Mouse (Mus musculus): Measurements from ENCODE around the gene Ppm1h.

Ppm1h gene

DNA sequence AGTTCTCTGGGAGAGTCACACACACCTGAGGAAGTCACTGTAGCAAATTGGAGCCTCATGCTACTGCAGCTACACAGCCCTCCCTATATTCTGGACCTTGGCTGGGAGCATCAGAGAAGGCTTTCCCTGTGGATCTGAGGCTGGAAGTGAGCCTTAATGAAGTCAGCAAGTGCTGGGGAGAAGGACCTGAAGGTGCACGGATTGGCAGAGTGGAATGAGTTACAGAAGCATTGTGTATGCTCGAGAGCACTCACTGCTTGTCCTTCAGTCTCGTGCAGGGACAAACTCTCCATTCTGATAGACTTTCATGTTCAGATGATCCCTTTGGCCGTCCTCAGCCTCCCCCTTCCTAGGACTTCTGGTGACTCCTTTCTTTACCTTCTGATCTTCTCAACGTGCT lies 26.3 kb downstream of the Ppm1h start:
- no peak for DNase-seq (ENCODE audit: low spot score)

DNA sequence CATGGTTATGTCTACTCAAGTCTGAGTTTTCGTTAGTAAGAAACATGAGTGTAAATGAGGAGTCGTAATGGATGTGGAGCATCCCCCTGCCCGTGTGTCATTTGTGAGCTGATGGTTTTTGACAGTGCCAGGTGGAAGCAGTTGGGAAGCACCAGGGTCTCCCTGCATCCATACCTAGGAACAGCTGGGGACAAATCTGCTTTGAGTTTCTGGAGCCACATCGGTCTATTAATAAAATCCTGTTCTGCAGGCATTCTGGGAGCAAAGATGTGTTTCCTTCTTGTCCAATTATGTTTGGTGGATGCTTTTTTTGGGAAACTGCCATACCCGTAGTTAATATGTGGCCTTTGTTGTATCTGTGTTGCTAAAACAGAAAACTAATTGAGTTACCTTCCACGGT lies 26.9 kb downstream of the Ppm1h start:
- no peak for DNase-seq (ENCODE audit: low spot score)

DNA sequence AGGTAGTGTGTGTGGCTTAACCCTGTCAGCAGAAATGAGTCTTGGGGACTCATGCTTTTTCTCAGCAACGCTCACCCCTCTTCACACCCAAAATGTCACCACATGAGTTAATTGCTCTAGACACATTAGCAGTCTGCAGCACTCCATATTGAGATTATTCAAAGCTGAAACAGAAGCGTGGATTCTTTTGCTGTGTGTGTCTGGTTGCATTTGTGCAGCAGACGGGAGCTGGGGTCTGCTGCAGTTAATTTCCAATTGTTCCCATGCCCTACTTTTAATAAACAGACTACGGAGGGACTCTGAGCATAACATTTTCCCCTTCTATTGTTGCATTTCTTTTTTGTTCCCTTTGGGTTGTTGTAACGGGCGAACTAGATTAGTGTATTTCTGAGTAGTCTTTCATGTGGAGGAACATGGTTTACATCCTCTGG lies 32.8 kb downstream of the Ppm1h start:
- DNase-seq (ENCODE audit: low spot score): no peak

GRCm38 (mm10) chr10:122712307-122712706 lies 33.7 kb downstream of the Ppm1h start:
- no peak for DNase-seq (ENCODE audit: low spot score)

DNA sequence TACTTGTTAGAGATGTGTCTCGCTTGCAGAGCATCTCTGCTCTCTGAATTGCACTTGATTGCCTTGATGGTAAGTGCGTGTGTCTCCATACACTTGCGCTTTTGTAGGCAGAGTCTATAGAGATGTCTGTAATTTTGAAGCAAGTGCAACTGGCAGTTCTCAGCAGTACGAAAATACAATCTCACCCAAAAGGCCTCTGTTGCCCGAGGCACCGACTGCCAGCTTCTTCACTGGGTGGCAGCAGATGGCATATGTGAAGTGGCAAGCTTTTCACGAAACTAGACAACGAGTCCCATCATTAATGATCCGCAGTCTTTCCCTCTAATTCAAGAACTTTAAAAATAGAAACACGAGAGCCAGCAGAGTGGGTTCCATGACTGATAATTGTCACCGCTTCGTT lies 37.3 kb downstream of the Ppm1h start:
- DNase-seq (ENCODE audit: low spot score): no peak

DNA sequence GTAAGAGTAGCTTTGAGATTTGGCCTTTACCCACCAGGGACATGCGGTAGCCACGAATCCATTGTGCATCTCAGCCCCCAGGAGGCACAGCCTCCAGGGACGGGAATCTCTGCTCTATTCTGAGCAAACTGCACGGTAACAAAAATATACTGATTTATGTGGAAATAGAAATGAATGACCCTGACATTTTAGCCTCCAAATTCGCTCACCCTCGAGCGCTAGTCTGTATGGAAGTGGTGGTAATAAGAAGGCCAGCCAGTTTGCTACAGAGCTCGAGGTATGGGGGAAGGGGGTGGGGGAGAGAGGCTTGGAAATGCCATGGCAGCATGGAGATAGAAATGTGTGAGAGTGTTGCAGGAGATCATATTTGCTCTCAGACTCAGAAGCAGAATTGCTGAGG lies 37.7 kb downstream of the Ppm1h start:
- no peak for DNase-seq (ENCODE audit: low spot score)

GRCm38 (mm10) chr10:122716739-122717474 lies 38.3 kb downstream of the Ppm1h start:
- DNase-seq (ENCODE audit: low spot score): no peak

- DNase-seq (ENCODE audit: low spot score): no peak
These were observed 39.3 kb downstream of the Ppm1h start for GRCm38 (mm10) chr10:122717754-122718415.

GRCm38 (mm10) chr10:122718951-122719350 lies 40.4 kb downstream of the Ppm1h start:
- no peak for DNase-seq (ENCODE audit: low spot score)

DNA sequence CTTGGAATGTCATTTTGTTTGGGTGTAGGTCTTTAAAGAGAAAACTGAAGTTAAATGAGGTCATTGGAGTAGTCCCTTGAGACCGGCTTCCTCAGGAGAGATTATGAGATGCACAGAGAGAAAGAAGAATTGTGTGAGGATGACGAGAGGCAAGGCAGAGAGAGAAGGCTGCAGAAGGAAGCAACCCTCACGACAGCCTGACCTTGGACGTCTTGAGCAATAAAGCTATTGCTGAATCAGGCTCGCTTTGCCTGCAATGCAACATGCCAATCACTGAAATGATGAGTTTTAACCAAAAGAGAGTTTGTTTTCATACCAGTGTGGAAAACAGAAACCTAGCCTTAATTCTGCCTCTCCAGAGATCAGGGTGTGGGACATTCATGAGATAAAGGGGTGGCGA lies 43.5 kb downstream of the Ppm1h start:
- no peak for DNase-seq (ENCODE audit: low spot score)

- DNase-seq (ENCODE audit: low spot score): no peak
These were observed 46.1 kb downstream of the Ppm1h start for GRCm38 (mm10) chr10:122724692-122725091.

GRCm38 (mm10) chr10:122727228-122727627 lies 48.7 kb downstream of the Ppm1h start:
- DNase-seq (ENCODE audit: low spot score): no peak

GRCm38 (mm10) chr10:122728172-122728571 lies 49.6 kb downstream of the Ppm1h start:
- DNase-seq (ENCODE audit: low spot score): no peak

GRCm38 (mm10) chr10:122732146-122732545 lies 53.6 kb downstream of the Ppm1h start:
- no peak for DNase-seq (ENCODE audit: low spot score)

- DNase-seq (ENCODE audit: low spot score): no peak
These were observed 56.0 kb downstream of the Ppm1h start for GRCm38 (mm10) chr10:122734521-122734920.

DNA sequence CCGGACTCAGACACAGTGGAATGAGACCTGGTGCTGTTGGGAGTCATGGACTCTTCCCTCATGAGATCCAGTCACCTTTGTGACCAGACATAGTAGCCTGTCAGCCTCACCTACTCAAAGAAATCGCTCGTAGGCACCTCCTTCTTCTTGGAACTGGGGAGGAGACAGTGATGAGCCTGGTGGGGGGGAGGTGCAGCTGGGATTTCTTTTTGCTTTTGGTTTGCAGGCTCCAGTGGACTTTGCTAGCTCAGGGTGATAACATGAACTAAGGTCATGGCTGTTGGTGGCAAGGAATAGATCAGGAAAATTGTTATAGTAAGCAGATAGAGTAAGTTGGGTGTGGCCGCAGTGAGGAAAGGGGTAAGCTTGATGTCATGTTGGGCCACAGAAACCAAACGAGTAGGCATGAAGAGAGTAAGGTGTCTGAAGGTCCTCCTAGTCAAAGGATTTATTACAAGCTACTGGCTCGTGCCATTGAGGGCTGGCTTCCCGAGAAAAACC lies 56.8 kb downstream of the Ppm1h start:
- DNase-seq (ENCODE audit: low spot score): no peak

DNA sequence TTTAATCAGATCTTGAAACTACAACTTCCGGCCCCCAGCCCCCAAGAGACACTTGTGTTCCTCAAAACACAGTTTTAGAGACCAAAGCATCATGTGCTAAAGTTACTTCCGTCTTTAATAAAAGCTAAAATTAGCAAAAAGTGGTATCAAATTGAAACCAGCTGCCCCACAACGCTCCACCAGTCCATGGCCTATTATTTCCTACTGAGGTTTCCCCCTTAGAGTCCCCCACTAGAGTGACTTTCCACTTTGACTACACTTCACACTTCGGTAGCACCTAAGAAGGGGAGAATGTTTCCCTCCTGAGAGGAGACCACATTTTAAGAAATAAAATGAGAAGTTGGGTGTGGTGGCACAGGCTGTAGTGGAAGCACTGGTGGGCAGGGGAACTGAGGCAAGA lies 58.3 kb downstream of the Ppm1h start:
- DNase-seq (ENCODE audit: low spot score): no peak

DNA sequence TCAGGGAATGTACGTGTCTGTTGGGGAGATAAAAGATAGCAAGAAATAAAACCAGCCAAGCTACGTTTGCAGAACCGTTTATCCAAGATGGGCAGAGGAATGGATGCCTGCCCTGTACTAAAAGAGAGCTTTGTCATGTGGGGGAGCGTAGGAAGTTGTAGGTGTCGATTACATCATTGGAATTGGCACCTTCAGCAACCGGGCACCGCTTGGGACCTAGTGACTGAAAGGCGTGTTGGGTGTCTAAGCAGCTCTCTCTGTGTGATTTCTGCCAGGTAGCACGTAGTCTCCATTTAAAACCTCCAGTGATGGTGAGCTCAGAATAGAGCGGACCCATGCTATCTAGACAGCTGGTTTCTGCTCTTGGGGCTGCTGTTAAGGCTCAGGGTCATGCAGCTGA lies 60.0 kb downstream of the Ppm1h start:
- DNase-seq (ENCODE audit: low spot score): no peak

- DNase-seq (ENCODE audit: low spot score): no peak
These were observed 60.5 kb downstream of the Ppm1h start for GRCm38 (mm10) chr10:122739037-122739436.

- no peak for DNase-seq (ENCODE audit: low spot score)
These were observed 61.6 kb downstream of the Ppm1h start for GRCm38 (mm10) chr10:122740117-122740516.

DNA sequence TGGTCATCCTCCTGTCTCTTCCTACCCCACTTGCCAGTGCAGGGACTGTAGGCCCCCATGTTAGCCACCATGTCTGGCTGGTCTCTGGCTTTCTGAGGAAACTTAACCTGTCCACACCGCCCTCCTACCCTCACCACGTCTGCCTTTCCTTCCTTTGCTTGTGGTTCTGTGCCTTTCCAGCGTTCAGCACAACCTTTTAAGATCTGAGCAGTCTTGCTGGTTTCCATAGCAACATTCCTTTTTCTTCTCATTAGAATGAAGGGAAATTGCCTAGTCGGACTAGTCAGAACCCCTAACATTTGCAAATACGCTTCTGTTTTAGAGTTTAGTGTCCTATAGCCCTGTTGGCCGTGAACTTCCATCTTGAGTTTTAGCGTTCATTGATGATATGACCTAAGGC lies 62.6 kb downstream of the Ppm1h start:
- peak; percentile 16 for DNase-seq (ENCODE audit: low spot score)

DNA sequence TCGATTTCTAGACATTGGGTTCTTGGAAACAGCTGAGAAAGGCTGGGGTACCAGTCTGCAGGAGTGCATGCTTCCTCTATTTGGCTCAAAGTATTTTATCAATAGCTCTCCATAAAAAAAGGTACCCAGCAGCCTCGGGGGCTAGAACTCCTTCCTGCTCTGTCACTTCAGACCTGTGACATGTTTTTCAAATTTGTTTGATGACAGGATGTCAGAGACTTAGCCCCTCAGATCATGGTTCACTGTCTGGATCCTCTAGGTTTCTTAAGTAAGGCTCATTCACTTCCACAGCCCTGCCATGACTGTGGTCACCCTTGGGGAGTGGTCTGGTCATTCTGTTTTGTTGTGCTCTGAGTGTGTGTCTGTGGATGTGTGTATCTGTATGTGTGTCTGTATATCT lies 63.6 kb downstream of the Ppm1h start:
- no peak for DNase-seq (ENCODE audit: low spot score)

DNA sequence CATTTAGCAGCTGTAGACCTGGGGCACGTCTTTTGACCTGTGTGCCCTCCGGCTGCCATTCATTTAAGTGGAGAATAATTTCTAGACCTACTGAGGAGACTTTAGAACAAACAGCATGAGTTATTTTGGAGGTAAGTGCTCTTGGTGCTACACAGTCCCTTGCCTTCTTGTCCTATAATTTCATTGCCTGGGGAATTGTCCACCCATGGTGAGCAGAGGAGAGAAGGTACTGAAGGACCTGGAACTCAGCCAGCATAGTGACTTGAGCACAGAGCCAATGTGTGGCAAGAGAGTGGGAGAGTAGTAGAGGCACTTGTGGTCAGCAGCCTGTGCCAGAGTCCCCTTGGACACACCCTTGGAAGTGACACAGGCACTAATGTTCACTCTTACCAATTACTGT lies 64.8 kb downstream of the Ppm1h start:
- DNase-seq (ENCODE audit: low spot score): no peak

DNA sequence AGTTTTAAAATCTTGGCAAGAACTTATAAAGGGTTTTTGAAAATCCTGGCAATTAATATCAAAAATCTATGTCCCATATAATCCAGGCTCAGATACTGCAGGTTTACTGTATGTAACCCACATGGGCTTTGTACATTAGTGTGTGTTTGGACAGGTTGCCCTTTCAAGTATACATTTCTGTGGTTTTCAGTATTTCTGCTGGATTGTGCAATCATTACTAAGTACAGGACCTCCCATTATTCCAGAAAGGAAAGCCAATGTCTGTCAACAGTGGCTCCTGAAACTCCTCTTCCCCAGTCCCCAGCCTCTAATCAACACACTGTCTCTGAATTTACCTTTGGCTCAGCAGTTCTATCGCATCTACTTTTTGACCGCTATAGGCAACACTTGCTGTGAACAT lies 66.4 kb downstream of the Ppm1h start:
- no peak for DNase-seq (ENCODE audit: low spot score)
